Mouse (Mus musculus): ENCODE results near the gene Prmt1. TPM values are rescaled to one million over a fixed set of nuclear protein-coding genes. Genes with fewer than 3 reads are reported as not detected.

Gene Prmt1
- 729 TPM for polyA plus RNA-seq (2012; fragmentation: generic; extraction: Trizol)

DNA sequence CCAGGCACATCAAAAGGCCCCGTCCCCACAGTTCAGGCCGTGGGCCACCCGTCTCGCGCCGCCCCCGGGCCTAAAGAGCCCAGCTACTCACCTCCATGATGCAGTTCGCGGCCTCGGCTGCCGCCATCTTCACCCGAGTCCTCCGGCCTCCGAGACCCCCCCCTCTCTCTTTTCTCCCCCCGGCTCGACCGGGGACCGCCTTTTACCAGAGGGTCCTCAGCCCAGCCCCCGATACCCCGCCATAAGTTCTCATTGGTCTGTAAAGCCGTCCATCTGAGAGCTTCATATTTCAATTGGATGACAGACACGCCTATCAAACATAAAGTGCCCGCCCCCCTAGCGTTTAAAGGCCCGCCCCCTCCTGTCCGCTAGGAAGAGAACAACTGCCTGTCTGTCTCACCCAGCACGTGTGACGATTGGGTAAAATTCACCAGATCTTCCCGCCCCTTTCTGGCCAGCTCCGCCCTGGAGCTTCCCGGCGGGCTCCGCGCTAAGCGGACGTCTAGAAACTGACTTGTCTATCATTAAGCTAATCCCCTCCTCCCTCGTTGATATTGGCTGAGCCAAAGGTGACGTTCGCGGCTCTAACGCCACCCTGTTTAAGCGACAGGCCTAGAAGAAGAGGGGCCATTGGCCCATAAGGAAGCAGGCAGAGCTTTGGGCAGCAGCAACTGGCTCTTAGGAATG lies at the start of gene Prmt1:
Prmt1 (minus strand) TSS at position 377 of the 687 bp plus-strand sequence.
- Histone ChIP-seq H3ac (ENCODE audit: control insufficient read depth, insufficient read length) (peak within 1 kb of the TSS; percentile 83), H3K27me3 (ENCODE audit: control insufficient read depth, insufficient read depth, insufficient read length) (no peaks in the 10 kb centered on the region), H3K4me3 (peak within 1 kb of the TSS; percentile 55), H3K36me3 (ENCODE audit: control insufficient read depth, insufficient read depth) (peaks cover 6% of the 10 kb centered on the region), H3K79me2 (ENCODE audit: control insufficient read depth, insufficient read depth) (peaks cover 59% of the 10 kb centered on the region), H3K4me2 (ENCODE audit: low read depth) (peak within 1 kb of the TSS; percentile 85)
- TF ChIP-seq MAX (IDR thresholded peaks at IDR 0.05; ENCODE audit: low read depth) (no peak), MYOD1 (IDR thresholded peaks at IDR 0.05; ENCODE audit: control insufficient read depth in 1 of 3, insufficient read length in 2 of 3, low read depth in 2 of 3) (no peak), USF1 (IDR thresholded peaks at IDR 0.05; ENCODE audit: low read depth) (peak; percentile 14), REST (IDR thresholded peaks at IDR 0.05; ENCODE audit: insufficient read depth, insufficient read length) (no peak), POLR2AphosphoS2 (IDR thresholded peaks at IDR 0.05; ENCODE audit: insufficient read length, low read depth) (peak; percentile 70), TCF12 (IDR thresholded peaks at IDR 0.05; ENCODE audit: insufficient read depth, poor library complexity, severe bottlenecking) (no peak), TCF3 (IDR thresholded peaks at IDR 0.05; ENCODE audit: insufficient read length, low read depth) (no peak), E2F4 (IDR thresholded peaks at IDR 0.05; ENCODE audit: insufficient read depth) (no peak), CEBPB (IDR thresholded peaks at IDR 0.05; ENCODE audit: insufficient read depth, poor library complexity, severe bottlenecking) (no peak), POLR2A (IDR thresholded peaks at IDR 0.05; ENCODE audit: insufficient read length, low read depth) (peak; percentile 65), MYOG (IDR thresholded peaks at IDR 0.05; ENCODE audit: control insufficient read depth in 1 of 3, insufficient read depth in 1 of 3, insufficient read length in 2 of 3, low read depth in 2 of 3) (no peak)

DNA sequence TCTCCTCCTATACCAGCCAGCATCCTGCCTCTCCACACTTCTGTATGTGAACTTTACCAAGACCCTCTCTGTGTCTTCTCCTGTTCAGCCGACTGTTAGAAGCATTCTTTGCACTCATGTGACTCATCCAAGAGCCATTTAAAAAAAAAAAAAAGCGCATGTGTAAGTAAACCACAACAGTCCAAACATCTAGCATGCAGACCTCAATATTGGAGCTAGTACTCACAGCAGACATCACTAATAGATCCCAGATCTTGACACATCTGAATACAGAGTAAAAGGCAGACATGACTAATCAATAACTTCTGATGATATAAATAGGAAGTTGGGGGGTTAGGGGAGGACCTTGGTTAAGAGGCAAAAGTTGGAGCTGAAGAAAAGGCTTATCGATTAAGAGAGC lies 49.3 kb upstream of the Prmt1 start:
- TF ChIP-seq E2F4 (IDR thresholded peaks at IDR 0.05; ENCODE audit: insufficient read depth) (no peak), POLR2AphosphoS2 (IDR thresholded peaks at IDR 0.05; ENCODE audit: insufficient read length, low read depth) (no peak), POLR2A (IDR thresholded peaks at IDR 0.05; ENCODE audit: insufficient read length, low read depth) (no peak), REST (IDR thresholded peaks at IDR 0.05; ENCODE audit: insufficient read depth, insufficient read length) (no peak), CEBPB (IDR thresholded peaks at IDR 0.05; ENCODE audit: insufficient read depth, poor library complexity, severe bottlenecking) (no peak), MYOD1 (IDR thresholded peaks at IDR 0.05; ENCODE audit: control insufficient read depth in 1 of 3, insufficient read length in 2 of 3, low read depth in 2 of 3) (no peak), MYOG (IDR thresholded peaks at IDR 0.05; ENCODE audit: control insufficient read depth in 1 of 3, insufficient read depth in 1 of 3, insufficient read length in 2 of 3, low read depth in 2 of 3) (no peak), SRF (IDR thresholded peaks at IDR 0.05; ENCODE audit: control insufficient read depth, insufficient read length, low read depth) (no peak), TCF3 (IDR thresholded peaks at IDR 0.05; ENCODE audit: insufficient read length, low read depth) (no peak)
- H3K4me2 ChIP-seq (ENCODE audit: low read depth): peak overlapping the region; percentile 3

DNA sequence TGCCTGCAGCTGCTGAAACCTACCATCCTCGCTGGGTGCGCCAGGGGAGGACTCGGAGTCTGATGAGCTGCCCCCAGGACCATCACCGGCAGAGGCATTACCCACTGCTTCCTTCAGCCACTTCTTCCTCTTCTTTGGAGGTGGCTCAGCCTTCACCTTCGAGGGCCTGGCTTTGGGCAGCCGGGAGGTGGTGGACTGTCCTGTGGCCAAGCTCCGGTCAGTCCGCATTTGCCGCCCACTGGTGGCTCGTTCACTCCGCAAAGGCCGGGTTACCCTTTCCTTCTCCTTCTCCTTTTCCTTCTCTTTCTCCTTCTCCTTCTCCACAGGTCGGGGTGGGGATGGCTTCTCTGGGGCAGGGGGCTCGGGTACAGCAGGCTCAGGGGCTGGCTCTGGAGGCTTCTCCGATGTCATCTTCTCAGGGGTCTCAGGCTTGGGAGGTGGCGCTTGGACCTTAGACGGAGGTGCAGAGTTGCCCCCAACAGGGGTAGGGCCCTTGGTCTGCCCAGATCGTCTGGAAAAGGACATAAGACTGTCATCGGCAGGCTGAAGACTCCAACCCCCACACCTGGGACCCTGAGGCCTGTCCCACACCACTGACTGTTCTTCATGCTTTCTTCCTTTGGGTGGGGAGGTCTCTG lies 47.5 kb upstream of the Prmt1 start:
- no peak overlapping the region for H3K4me2 ChIP-seq (ENCODE audit: low read depth)
- H3K79me2 ChIP-seq (ENCODE audit: control insufficient read depth, insufficient read depth): peaks cover 4% of the 10 kb centered on the region
- no peaks in the 10 kb centered on the region for H3K27me3 ChIP-seq (ENCODE audit: control insufficient read depth, insufficient read depth, insufficient read length)
- peaks cover 11% of the 10 kb centered on the region for H3K36me3 ChIP-seq (ENCODE audit: control insufficient read depth, insufficient read depth)
- no peak for TF ChIP-seq POLR2A (IDR thresholded peaks at IDR 0.05; ENCODE audit: insufficient read length, low read depth)
- TF ChIP-seq MYOD1 (IDR thresholded peaks at IDR 0.05; ENCODE audit: control insufficient read depth in 1 of 3, insufficient read length in 2 of 3, low read depth in 2 of 3): no peak
- no peak for TF ChIP-seq CEBPB (IDR thresholded peaks at IDR 0.05; ENCODE audit: insufficient read depth, poor library complexity, severe bottlenecking)
- TF ChIP-seq MYOG (IDR thresholded peaks at IDR 0.05; ENCODE audit: control insufficient read depth in 1 of 3, insufficient read depth in 1 of 3, insufficient read length in 2 of 3, low read depth in 2 of 3): no peak
- no peak for TF ChIP-seq TCF12 (IDR thresholded peaks at IDR 0.05; ENCODE audit: insufficient read depth, poor library complexity, severe bottlenecking)
- TF ChIP-seq USF1 (IDR thresholded peaks at IDR 0.05; ENCODE audit: low read depth): no peak
- no peak for TF ChIP-seq TCF3 (IDR thresholded peaks at IDR 0.05; ENCODE audit: insufficient read length, low read depth)
- no peak for TF ChIP-seq E2F4 (IDR thresholded peaks at IDR 0.05; ENCODE audit: insufficient read depth)
- TF ChIP-seq POLR2AphosphoS2 (IDR thresholded peaks at IDR 0.05; ENCODE audit: insufficient read length, low read depth): no peak
- TF ChIP-seq REST (IDR thresholded peaks at IDR 0.05; ENCODE audit: insufficient read depth, insufficient read length): no peak
- no peak overlapping the region for H3K4me3 ChIP-seq
- no peak overlapping the region for H3ac ChIP-seq (ENCODE audit: control insufficient read depth, insufficient read length)

More for the DNA sequence above, 49.3 kb upstream of the Prmt1 start:
- peaks cover 11% of the 10 kb centered on the region for H3K36me3 ChIP-seq (ENCODE audit: control insufficient read depth, insufficient read depth)
- H3K79me2 ChIP-seq (ENCODE audit: control insufficient read depth, insufficient read depth): peaks cover 4% of the 10 kb centered on the region
- no peaks in the 10 kb centered on the region for H3K27me3 ChIP-seq (ENCODE audit: control insufficient read depth, insufficient read depth, insufficient read length)
- no peak overlapping the region for H3ac ChIP-seq (ENCODE audit: control insufficient read depth, insufficient read length)
- no peak overlapping the region for H3K4me3 ChIP-seq

DNA sequence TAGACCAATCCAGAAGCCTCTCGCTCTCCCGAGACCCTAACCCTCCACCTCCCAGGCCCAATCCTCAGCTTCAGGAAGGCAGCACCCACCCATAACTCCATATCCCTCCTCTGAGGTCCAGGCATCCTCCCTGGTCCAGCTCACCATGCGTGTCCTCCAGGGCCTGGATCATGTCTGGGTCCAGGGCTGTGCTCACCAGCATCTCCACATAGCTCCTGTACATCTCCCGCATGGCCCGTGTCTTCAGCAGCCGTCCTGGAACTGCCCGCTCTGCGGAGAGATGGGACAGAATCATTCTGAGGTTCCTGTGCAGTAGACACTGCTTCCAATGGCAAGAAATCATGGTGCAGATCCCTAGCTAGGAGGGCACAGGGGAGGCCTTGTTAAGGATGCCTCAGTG lies 44.5 kb upstream of the Prmt1 start:
- no peak overlapping the region for H3ac ChIP-seq (ENCODE audit: control insufficient read depth, insufficient read length)
- no peaks in the 10 kb centered on the region for H3K79me2 ChIP-seq (ENCODE audit: control insufficient read depth, insufficient read depth)
- no peak overlapping the region for H3K4me3 ChIP-seq
- H3K4me2 ChIP-seq (ENCODE audit: low read depth): no peak overlapping the region
- H3K36me3 ChIP-seq (ENCODE audit: control insufficient read depth, insufficient read depth): peaks cover 3% of the 10 kb centered on the region
- H3K27me3 ChIP-seq (ENCODE audit: control insufficient read depth, insufficient read depth, insufficient read length): no peaks in the 10 kb centered on the region
- TF ChIP-seq TCF12 (IDR thresholded peaks at IDR 0.05; ENCODE audit: insufficient read depth, poor library complexity, severe bottlenecking) (no peak), POLR2AphosphoS2 (IDR thresholded peaks at IDR 0.05; ENCODE audit: insufficient read length, low read depth) (no peak), TCF3 (IDR thresholded peaks at IDR 0.05; ENCODE audit: insufficient read length, low read depth) (no peak), MYOD1 (IDR thresholded peaks at IDR 0.05; ENCODE audit: control insufficient read depth in 1 of 3, insufficient read length in 2 of 3, low read depth in 2 of 3) (no peak), CEBPB (IDR thresholded peaks at IDR 0.05; ENCODE audit: insufficient read depth, poor library complexity, severe bottlenecking) (no peak), USF1 (IDR thresholded peaks at IDR 0.05; ENCODE audit: low read depth) (no peak), REST (IDR thresholded peaks at IDR 0.05; ENCODE audit: insufficient read depth, insufficient read length) (no peak), MYOG (IDR thresholded peaks at IDR 0.05; ENCODE audit: control insufficient read depth in 1 of 3, insufficient read depth in 1 of 3, insufficient read length in 2 of 3, low read depth in 2 of 3) (no peak)
